Mouse (Mus musculus) bone marrow, adult 2 months (tissue): ENCODE results near the gene Syt9. TPM values are rescaled to one million over a fixed set of nuclear protein-coding genes. Genes with fewer than 3 reads are reported as not detected.

ENCODE experiments used
- H3K27ac ChIP-seq: fragments of 200-500 bp; 2 replicates; pipeline ENCODE4 v1.5.1; 2012; ENCODE audit warnings: low read depth, mild to moderate bottlenecking, control low read depth, inconsistent platforms, low read length; ENCODE audit not compliant: control insufficient read depth, poor library complexity, insufficient read depth
- H3K4me1 ChIP-seq: fragments of 200-500 bp; 2 replicates; pipeline ENCODE4 v1.6.1; 2011; ENCODE audit warnings: low read length; ENCODE audit not compliant: control insufficient read depth, insufficient read depth
- H3K4me3 ChIP-seq: fragments of 200-500 bp; replicated peaks from 2 replicates; pipeline ENCODE3; 2011; ENCODE audit warnings: mild to moderate bottlenecking, low read depth, low read length, control low read depth; ENCODE audit not compliant: control insufficient read depth
- CTCF ChIP-seq: fragments of 200-500 bp; IDR thresholded peaks from 2 replicates; pipeline ENCODE4 v1.5.1; 2011; ENCODE audit warnings: low read length, control low read depth; ENCODE audit not compliant: control insufficient read depth, insufficient read depth
- POLR2A ChIP-seq: fragments of 200-500 bp; IDR thresholded peaks from 2 replicates; pipeline ENCODE4 v1.6.1; 2011; ENCODE audit warnings: low read depth, mild to moderate bottlenecking, control low read depth, low read length, borderline replicate concordance; ENCODE audit not compliant: control insufficient read depth
- WGBS: fragments of 180-500 bp; shearing (Covaris S2); methylation state at CpG from one replicate; pipeline ENCODE4 v1.1.7; 2018; 5-methylcytosine and 5-hydroxymethylcytosine counted together
- polyA plus RNA-seq: library from polyadenylated mRNA; stranded (reverse); fragments of >200 nt; gene quantifications from 2 replicates; pipeline ENCODE4 v1.2.4, GENCODE M21; 2011; ENCODE audit warnings: low replicate concordance; ENCODE audit not compliant: missing spikeins, insufficient read depth, insufficient read length

Syt9 gene
- polyA plus RNA-seq, 1 experiment = 2.5 TPM

DNA sequence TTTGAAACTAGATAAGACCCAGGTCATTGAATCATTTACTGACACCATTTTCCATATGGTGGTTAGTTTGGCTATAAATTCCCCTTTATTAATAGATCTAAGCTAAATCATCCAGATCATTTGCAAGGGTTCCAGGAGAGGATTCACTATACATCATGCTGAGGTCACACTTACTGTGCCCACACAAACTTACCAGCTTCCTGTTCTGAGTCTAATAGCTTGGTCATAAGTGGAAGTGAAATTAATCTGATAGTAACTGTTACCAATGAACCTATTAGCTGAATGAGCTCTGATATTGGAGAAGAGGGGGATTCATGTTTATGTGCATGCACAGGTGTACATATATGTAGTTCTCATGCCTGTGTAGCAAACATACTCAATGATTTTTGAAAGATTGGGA, 124.9 kb downstream of the Syt9 start:
- Histone ChIP-seq H3K4me3 (no peak overlapping the region), H3K27ac (no peak overlapping the region), H3K4me1 (no peaks in the 10 kb centered on the region)
- TF ChIP-seq POLR2A (no peak), CTCF (no peak)

DNA sequence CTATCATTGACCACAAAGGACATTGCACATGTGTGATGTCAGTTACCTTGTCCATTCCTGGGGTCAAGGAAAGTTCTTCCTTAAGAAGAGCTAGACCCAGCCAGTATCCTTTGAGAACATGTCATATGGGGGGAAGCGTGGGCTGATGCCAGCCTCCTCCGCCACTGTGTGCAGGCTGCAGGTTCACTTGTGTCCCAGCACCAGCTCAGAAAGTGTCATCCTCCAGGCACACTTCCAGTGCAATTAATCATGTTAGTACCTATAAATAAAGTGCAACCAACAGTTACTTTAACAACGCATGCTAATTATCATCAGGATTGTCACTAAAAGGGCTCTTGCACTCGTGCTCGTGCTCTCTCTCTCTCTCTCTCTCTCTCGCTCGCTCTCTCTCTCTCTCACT, 126.4 kb downstream of the Syt9 start:
- Histone ChIP-seq H3K4me1 (no peaks in the 10 kb centered on the region), H3K27ac (no peak overlapping the region), H3K4me3 (no peak overlapping the region)
- WGBS = 70% methylated on average over 7 of the region's 7 CpGs
- TF ChIP-seq POLR2A (no peak), CTCF (no peak)

DNA sequence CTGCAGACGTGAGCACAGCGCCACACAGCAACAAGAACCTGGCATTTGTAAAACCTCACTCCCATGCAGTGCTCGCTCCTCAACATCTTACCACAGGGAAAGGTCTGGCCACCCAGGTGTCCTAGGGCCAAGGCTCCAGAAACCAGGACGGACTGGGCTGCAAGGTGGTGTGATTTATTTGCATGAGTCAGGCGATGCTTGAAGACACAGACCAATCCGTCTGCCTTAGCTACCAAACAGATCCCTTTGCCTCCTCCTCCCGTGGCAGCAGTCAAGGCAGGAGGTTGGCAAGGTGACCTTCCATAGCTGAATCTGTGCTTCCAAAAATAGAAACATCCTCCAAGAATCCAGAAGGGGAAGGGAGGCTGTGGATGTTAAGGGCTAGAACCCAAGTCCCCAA, 130.1 kb downstream of the Syt9 start:
- TF ChIP-seq CTCF (no peak), POLR2A (no peak)
- Histone ChIP-seq H3K4me1 (no peaks in the 10 kb centered on the region), H3K27ac (no peak overlapping the region), H3K4me3 (no peak overlapping the region)
- WGBS = 78% methylated on average over 7 of the region's 7 CpGs

- H3K4me1 ChIP-seq = no peaks in the 10 kb centered on the region
- no peak for TF ChIP-seq CTCF
- no peak for TF ChIP-seq POLR2A
- 53% methylated on average over 5 of the region's 5 CpGs for WGBS
- H3K27ac ChIP-seq = no peak overlapping the region
- H3K4me3 ChIP-seq = no peak overlapping the region
These were observed 134.5 kb downstream of the Syt9 start for GRCm38 (mm10) chr7:107504761-107505712.

- no peaks in the 10 kb centered on the region for H3K4me1 ChIP-seq
- 75% methylated on average over 3 of the region's 3 CpGs for whole genome bisulfite sequencing
- TF ChIP-seq POLR2A (no peak), CTCF (no peak)
- no peak overlapping the region for H3K4me3 ChIP-seq
- H3K27ac ChIP-seq = no peak overlapping the region
These were observed 137.4 kb downstream of the Syt9 start for GRCm38 (mm10) chr7:107507920-107508319.

DNA sequence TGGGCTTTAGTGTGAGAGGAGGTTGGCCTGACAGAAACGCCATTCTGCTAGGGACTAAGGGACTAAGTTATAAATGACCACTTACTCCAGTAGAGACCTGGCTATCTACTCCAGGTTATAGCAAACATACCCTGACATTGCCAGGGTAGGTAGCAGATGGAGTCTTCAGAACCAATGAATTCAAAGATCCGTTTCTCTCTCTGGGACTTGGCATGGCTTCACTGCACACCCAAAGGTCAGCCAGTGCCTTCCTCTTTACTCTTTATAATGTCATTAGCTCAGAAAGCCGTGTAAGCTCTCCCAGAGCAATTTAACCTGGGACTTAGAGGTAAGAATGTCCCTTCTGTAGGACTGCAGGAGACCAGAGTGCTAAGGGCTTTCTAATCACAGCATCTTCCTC, 139.2 kb downstream of the Syt9 start:
- Histone ChIP-seq H3K4me1 (no peaks in the 10 kb centered on the region), H3K4me3 (no peak overlapping the region), H3K27ac (no peak overlapping the region)
- WGBS = 75% methylated on average over 3 of the region's 3 CpGs
- TF ChIP-seq POLR2A (no peak), CTCF (no peak)

DNA sequence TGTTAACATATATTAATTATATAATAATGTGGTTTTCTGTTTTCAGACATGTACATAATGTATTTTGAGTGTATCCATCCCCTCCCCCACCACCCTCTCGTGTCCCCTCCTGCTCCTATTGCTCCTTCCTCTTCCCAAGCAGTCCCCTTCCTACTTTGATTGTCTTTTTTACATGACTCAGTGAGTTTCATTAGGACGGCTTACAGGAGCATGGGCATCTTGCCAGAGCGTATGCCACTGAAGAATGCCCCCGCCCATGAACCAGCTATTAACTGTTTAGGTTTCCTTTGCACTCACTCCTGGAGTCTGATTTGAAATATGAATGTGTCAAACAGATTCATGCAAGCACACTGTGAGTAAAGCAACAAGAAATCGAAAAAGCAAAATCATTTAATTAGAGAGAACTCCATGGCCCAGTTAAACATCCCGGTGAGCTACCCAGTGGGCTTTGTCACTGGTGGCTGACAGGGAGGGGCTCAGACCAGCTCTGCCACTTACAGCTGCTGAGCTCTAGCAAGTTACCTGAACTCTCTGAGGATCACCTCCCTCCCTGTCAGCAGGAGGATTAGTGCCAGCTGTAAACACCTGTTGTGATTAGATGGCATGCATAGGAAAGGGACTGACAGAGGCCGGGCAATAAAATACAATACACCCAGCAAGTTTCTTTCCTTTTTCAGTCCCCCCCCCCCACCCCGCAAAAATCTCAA, 146.3 kb downstream of the Syt9 start:
- no peak overlapping the region for H3K27ac ChIP-seq
- WGBS = 35% methylated on average over 8 of the region's 8 CpGs
- TF ChIP-seq POLR2A (no peak), CTCF (no peak)
- no peaks in the 10 kb centered on the region for H3K4me1 ChIP-seq
- no peak overlapping the region for H3K4me3 ChIP-seq

DNA sequence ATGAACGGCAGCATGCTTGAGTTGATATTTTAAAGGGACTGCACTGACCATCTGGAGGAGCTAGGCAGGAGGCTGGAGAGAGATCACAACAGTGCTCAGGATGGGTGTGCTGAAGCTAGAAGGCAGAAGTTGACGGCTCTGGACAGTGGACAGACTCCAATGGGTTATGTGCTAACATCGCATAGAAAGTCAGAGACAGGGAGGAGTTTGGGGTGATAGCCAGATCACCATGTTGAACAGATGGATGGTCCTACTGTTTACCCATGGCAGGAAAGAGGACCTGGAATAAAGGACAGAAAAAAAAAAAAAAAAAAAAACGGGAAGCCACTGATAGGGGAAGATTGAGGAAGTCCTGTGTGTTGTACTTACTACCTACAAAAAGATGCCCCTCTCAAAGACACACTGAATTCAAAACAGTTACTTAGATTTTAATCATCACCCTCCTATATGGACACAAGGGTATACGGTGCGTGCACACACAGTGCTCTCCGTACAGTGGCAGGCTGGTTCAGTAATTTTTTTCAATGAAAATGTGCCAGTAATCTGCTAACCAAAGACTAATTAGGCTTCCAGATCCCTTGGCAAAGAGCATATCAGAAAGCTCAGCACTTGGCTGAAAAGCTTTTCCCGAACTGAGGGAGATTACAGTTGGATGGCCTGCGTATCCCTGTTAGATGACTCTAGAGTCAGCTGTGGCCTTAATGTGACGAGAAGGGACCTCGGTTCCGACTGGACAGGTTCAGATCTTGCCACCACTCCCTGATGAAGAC, 148.9 kb downstream of the Syt9 start:
- no peak for TF ChIP-seq CTCF
- TF ChIP-seq POLR2A = no peak
- H3K27ac ChIP-seq = no peak overlapping the region
- 78% methylated on average over 12 of the region's 12 CpGs for WGBS
- no peaks in the 10 kb centered on the region for H3K4me1 ChIP-seq
- H3K4me3 ChIP-seq = no peak overlapping the region
